Mouse (Mus musculus) intestine, postnatal 0 days (tissue): ENCODE results near the gene Plch2. TPM values are rescaled to one million over a fixed set of nuclear protein-coding genes. Genes with fewer than 3 reads are reported as not detected.
A peak's percentile ranks its signal among the peaks of the same experiment; 100 is the strongest.

Experiments used
- ATAC-seq: fragments of 200-750 bp; cut with Nextera tagmentation; 2 replicates; pipeline ENCODE4 v1.8.0; 2017; ENCODE audit warnings: mild to moderate bottlenecking, moderate TSS enrichment, moderate library complexity
- H3K27ac ChIP-seq: fragments of 300-500 bp; sonication (generic); 2 replicates; pipeline ENCODE4 v1.5.1; 2014; ENCODE audit warnings: mild to moderate bottlenecking, low read depth, low read length, moderate library complexity
- H3K27me3 ChIP-seq: fragments of 300-500 bp; sonication (generic); replicated peaks from 2 replicates; pipeline ENCODE4 v1.6.1; 2014; ENCODE audit warnings: low read length, mixed read lengths; ENCODE audit not compliant: control insufficient read depth, insufficient read depth
- H3K36me3 ChIP-seq: fragments of 300-500 bp; sonication (generic); 2 replicates; pipeline ENCODE4 v1.6.1; 2014; ENCODE audit warnings: mild to moderate bottlenecking, moderate library complexity; ENCODE audit not compliant: control insufficient read depth, insufficient read depth
- H3K4me1 ChIP-seq: fragments of 300-500 bp; sonication (generic); replicated peaks from 2 replicates; pipeline ENCODE4 v1.6.1; 2014; ENCODE audit warnings: antibody characterized with exemption, low read length, mixed read lengths; ENCODE audit not compliant: control insufficient read depth, insufficient read depth
- H3K4me2 ChIP-seq: fragments of 300-500 bp; sonication (generic); replicated peaks from 2 replicates; pipeline ENCODE4 v1.6.1; 2014; ENCODE audit warnings: low read depth, mild to moderate bottlenecking, moderate library complexity
- H3K4me3 ChIP-seq: fragments of 300-500 bp; sonication (generic); 2 replicates; pipeline ENCODE4 v1.5.1; 2014; ENCODE audit warnings: low read depth, low read length
- H3K9ac ChIP-seq: fragments of 300-500 bp; sonication (generic); 2 replicates; pipeline ENCODE4 v1.6.1; 2014; ENCODE audit warnings: mild to moderate bottlenecking, low read depth, low read length
- H3K9me3 ChIP-seq: fragments of 300-500 bp; sonication (generic); 2 replicates; pipeline ENCODE4 v1.6.1; 2016; ENCODE audit warnings: mixed run types; ENCODE audit not compliant: control insufficient read depth
- CTCF ChIP-seq: sonication (generic); IDR thresholded peaks from 2 replicates; pipeline ENCODE4 v1.5.1; 2016; ENCODE audit warnings: low read depth, mild to moderate bottlenecking, control low read depth, antibody characterized with exemption, moderate library complexity
- WGBS: fragments of 180-500 bp; shearing (Covaris S2); extraction: QIAGEN DNeasy Blood & Tissue Kit; methylation state at CpG from one replicate; pipeline ENCODE4 v1.1.7; 2014; 5-methylcytosine and 5-hydroxymethylcytosine counted together
- polyA plus RNA-seq: library from polyadenylated mRNA; unstranded; fragments of >200 nt; fragmentation: Nextera tagmentation; extraction: Ambion mirVana; gene quantifications from 2 replicates; pipeline ENCODE4 v1.2.1, GENCODE M21; 2015

The Plch2 gene
- polyA plus RNA-seq, 1 experiment from 2014 or later = 5.3 TPM

GRCm38 (mm10) chr4:154967173-154967572, 89.4 kb downstream of the Plch2 start:
- Histone ChIP-seq H3K36me3 (peaks cover 33% of the 10 kb centered on the region), H3K9ac (no peak overlapping the region), H3K4me1 (0 out of 2 replicates have a peak, but pooled peaks cover 6% of the 10 kb centered on the region), H3K27ac (no peak overlapping the region), H3K4me3 (no peak overlapping the region), H3K27me3 (peaks cover 7% of the 10 kb centered on the region), H3K4me2 (no peak overlapping the region), H3K9me3 (no peaks in the 10 kb centered on the region)
- TF ChIP-seq CTCF = peak; percentile 62
- WGBS = 62% methylated on average over 5 of the region's 5 CpGs
- ATAC-seq = no peak

- Histone ChIP-seq H3K9ac (no peak overlapping the region), H3K27ac (no peak overlapping the region), H3K27me3 (peaks cover 20% of the 10 kb centered on the region), H3K36me3 (peaks cover 19% of the 10 kb centered on the region), H3K4me3 (no peak overlapping the region), H3K9me3 (no peaks in the 10 kb centered on the region), H3K4me1 (peaks cover 13% of the 10 kb centered on the region), H3K4me2 (no peak overlapping the region)
- ATAC-seq = no peak
- TF ChIP-seq CTCF = no peak
- 70% methylated on average over 3 of the region's 3 CpGs for WGBS
Measured at GRCm38 (mm10) chr4:154965856-154966255, 90.7 kb downstream of the Plch2 start.

DNA sequence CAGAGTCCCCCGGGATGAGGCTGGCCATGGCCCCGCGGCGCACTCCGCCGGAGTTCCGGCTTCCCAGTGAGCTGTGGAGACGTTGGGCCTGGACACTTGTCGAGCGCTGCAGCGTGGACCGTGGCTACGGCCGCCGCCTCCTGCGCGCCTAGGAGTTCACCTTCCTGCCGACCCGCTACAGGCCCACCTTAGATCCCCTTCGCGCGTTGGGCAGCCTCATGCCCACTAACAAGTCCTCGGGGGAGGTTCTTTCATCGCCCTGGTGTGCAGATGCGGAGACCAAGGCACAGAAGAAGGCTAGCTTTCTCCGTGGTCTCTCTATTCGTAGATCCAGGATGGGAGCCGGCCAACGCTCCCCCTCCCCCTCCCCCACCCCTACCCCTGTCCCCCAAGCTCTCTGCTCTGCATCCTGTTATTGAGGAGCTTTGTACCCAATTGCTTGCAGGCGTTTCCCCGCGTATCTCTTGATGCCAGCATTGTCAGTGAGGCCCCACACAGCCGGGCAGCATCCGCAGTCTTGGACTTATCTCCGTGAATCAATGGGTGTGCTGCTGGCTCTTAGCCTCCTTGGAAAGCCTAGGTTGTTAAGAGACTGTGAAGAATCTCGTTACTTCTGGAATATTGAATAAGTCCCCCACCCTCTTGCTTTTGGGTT, 91.9 kb downstream of the Plch2 start:
- no peak; the same call in 1 of the 2 replicates for ATAC-seq
- H3K9ac ChIP-seq = peak overlapping the region; percentile 62
- no peaks in the 10 kb centered on the region for H3K9me3 ChIP-seq
- WGBS = 1% methylated on average over 28 of the region's 36 CpGs
- peak overlapping the region; percentile 43 for H3K27ac ChIP-seq
- H3K4me3 ChIP-seq = peak overlapping the region; percentile 64
- peak overlapping the region; percentile 90 for H3K4me2 ChIP-seq
- H3K4me1 ChIP-seq = peaks cover 13% of the 10 kb centered on the region
- TF ChIP-seq CTCF = no peak
- peaks cover 32% of the 10 kb centered on the region for H3K27me3 ChIP-seq
- peaks cover 8% of the 10 kb centered on the region for H3K36me3 ChIP-seq

GRCm38 (mm10) chr4:154963901-154964580, 92.5 kb downstream of the Plch2 start, which contains the start of gene Pank4:
TSS of gene Pank4 (plus strand) at chr4:154964123.
- peak; percentile 92 for ATAC-seq
- peak within 1 kb of the TSS; percentile 64 for H3K4me3 ChIP-seq
- no peak for TF ChIP-seq CTCF
- peak within 1 kb of the TSS; percentile 62 for H3K9ac ChIP-seq
- under 1% methylated on average over 66 of the region's 66 CpGs for WGBS
- H3K9me3 ChIP-seq = no peaks in the 10 kb centered on the region
- H3K4me2 ChIP-seq = peak within 1 kb of the TSS; percentile 90
- peaks cover 13% of the 10 kb centered on the region for H3K4me1 ChIP-seq
- peaks cover 39% of the 10 kb centered on the region for H3K27me3 ChIP-seq
- H3K27ac ChIP-seq = peak within 1 kb of the TSS; percentile 43
- H3K36me3 ChIP-seq = peaks cover 1% of the 10 kb centered on the region; the same call in 1 of the 2 replicates

DNA sequence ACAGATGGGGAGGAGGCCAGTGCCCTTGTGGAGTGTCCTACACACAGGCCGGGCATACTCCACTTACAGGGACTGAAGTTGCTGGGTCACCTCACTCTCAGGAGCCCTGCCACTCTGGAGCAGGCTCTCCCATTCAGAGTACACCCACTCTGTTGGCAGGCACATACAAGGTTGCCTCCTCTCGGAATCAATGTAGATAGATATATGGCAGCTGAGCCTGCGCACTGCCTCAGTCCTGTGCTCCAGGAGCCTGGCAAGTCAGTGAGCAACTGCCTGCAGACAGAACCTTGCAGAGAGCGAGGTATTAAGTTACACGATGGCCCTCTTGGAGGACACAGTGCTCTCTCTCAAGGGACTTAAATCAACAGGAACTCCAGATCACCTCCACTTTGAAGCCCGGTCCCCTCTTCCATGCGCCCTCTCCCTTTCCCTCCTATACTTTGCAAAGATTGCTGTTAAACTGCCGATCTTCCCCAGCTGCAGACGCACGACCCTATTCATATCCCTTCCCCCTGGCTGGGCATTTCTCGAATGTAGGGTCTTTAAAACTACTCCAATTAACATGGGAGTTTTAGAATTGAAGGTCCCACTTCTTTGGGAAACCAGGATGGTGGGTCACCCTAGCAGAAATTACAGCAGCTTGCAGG, 93.3 kb downstream of the Plch2 start:
- TF ChIP-seq CTCF = no peak
- peak overlapping the region; percentile 64 for H3K4me3 ChIP-seq
- 53% methylated on average over 11 of the region's 11 CpGs for WGBS
- peak overlapping the region; percentile 90 for H3K4me2 ChIP-seq
- peaks cover 13% of the 10 kb centered on the region for H3K4me1 ChIP-seq
- no peak overlapping the region for H3K27ac ChIP-seq
- no peak overlapping the region for H3K9ac ChIP-seq
- no peaks in the 10 kb centered on the region; the same call in 1 of the 2 replicates for H3K36me3 ChIP-seq
- peaks cover 46% of the 10 kb centered on the region for H3K27me3 ChIP-seq
- ATAC-seq = no peak
- no peaks in the 10 kb centered on the region for H3K9me3 ChIP-seq

GRCm38 (mm10) chr4:154962683-154963082, 93.9 kb downstream of the Plch2 start:
- no peak overlapping the region for H3K27ac ChIP-seq
- no peak overlapping the region for H3K9ac ChIP-seq
- no peaks in the 10 kb centered on the region for H3K9me3 ChIP-seq
- WGBS = 85% methylated on average over 7 of the region's 7 CpGs
- H3K36me3 ChIP-seq = no peaks in the 10 kb centered on the region; the same call in 1 of the 2 replicates
- H3K4me1 ChIP-seq = peaks cover 17% of the 10 kb centered on the region
- TF ChIP-seq CTCF = no peak
- no peak overlapping the region for H3K4me2 ChIP-seq
- H3K27me3 ChIP-seq = peaks cover 52% of the 10 kb centered on the region
- no peak overlapping the region for H3K4me3 ChIP-seq
- no peak for ATAC-seq
